8 mouse cellular contexts compared by ENCODE assay signal in genomic region chr16:35870581-35871047, GRCm38 (mm10). TPM values are rescaled to one million over a fixed set of nuclear protein-coding genes. Genes with fewer than 3 reads are reported as not detected.
DNase-seq lines count a peak whose midpoint lies in the region; ATAC-seq lines count a peak whose summit lies in the region.

No protein-coding gene starts in this region.

- H3K9ac ChIP-seq in kidney, embryonic 15.5 days = peak overlapping the region; percentile 53
- H3K9ac ChIP-seq in forebrain, embryonic 16.5 days (replicated peaks; ENCODE audit: low read depth, low read length) = peak overlapping the region; percentile 67
- peak overlapping the region; percentile 76 for H3K9ac ChIP-seq in limb, embryonic 13.5 days

- peaks cover 38% of the 10 kb centered on the region for H3K27me3 ChIP-seq in kidney, embryonic 15.5 days
- H3K27me3 ChIP-seq in forebrain, embryonic 16.5 days (replicated peaks; ENCODE audit: control insufficient read depth, insufficient read depth, low read length) = peaks cover 6% of the 10 kb centered on the region; the same call in 1 of the 2 replicates
- H3K27me3 ChIP-seq in limb, embryonic 13.5 days = peaks cover 34% of the 10 kb centered on the region

- peak overlapping the region; percentile 59 for H3K4me3 ChIP-seq in kidney, embryonic 15.5 days (replicated peaks)
- H3K4me3 ChIP-seq in forebrain, embryonic 16.5 days (replicated peaks; ENCODE audit: low read length) = peak overlapping the region; percentile 54
- H3K4me3 ChIP-seq in limb, embryonic 13.5 days = peak overlapping the region; percentile 66

- no peak for DNase-seq in kidney, postnatal 10 days
- DNase-seq in R1 (ENCODE audit: low read depth, low spot score) = peak; percentile 56
- DNase-seq in naive thymus-derived CD4-positive, alpha-beta T cell, adult 2 months (ENCODE audit: low read depth) = peak; percentile 43
- DNase-seq in spleen, postnatal 4 days (ENCODE audit: low spot score in 2 of 2) = no peak
- no peak for DNase-seq in gastrocnemius, adult 8-10 months (ENCODE audit: low spot score in 2 of 2)

- no peak overlapping the region for H3K27ac ChIP-seq in kidney, embryonic 15.5 days
- no peak overlapping the region for H3K27ac ChIP-seq in forebrain, embryonic 16.5 days (ENCODE audit: low read length)
- H3K27ac ChIP-seq in limb, embryonic 13.5 days = no peak overlapping the region

- no peak for ATAC-seq in kidney, embryonic 15.5 days (replicated peaks; ENCODE audit: low FRiP score)
- ATAC-seq in forebrain, embryonic 16.5 days = no peak
- ATAC-seq in limb, embryonic 13.5 days (ENCODE audit: low FRiP score, low read depth) = no peak

- 3% methylated on average over 12 of the region's 12 CpGs for WGBS in kidney, embryonic 15.5 days
- WGBS in forebrain, embryonic 16.5 days = 1% methylated on average over 12 of the region's 12 CpGs
- WGBS in limb, embryonic 13.5 days = 1% methylated on average over 12 of the region's 12 CpGs

- no peaks in the 10 kb centered on the region for H3K9me3 ChIP-seq in kidney, embryonic 15.5 days (replicated peaks)
- H3K9me3 ChIP-seq in forebrain, embryonic 16.5 days (ENCODE audit: control insufficient read depth, low read length) = no peaks in the 10 kb centered on the region
- H3K9me3 ChIP-seq in limb, embryonic 13.5 days = no peaks in the 10 kb centered on the region

- H3K4me2 ChIP-seq in kidney, embryonic 15.5 days = peak overlapping the region; percentile 94
- H3K4me2 ChIP-seq in forebrain, embryonic 16.5 days (ENCODE audit: low read length) = peak overlapping the region; percentile 98
- peak overlapping the region; percentile 95 for H3K4me2 ChIP-seq in limb, embryonic 13.5 days (replicated peaks)

- H3K36me3 ChIP-seq in kidney, embryonic 15.5 days = no peaks in the 10 kb centered on the region
- no peaks in the 10 kb centered on the region for H3K36me3 ChIP-seq in forebrain, embryonic 16.5 days (ENCODE audit: control insufficient read depth, insufficient read depth)
- H3K36me3 ChIP-seq in limb, embryonic 13.5 days = no peaks in the 10 kb centered on the region

- peaks cover 13% of the 10 kb centered on the region for H3K4me1 ChIP-seq in kidney, embryonic 15.5 days
- peaks cover 9% of the 10 kb centered on the region; the same call in 1 of the 2 replicates for H3K4me1 ChIP-seq in forebrain, embryonic 16.5 days (replicated peaks; ENCODE audit: control insufficient read depth, insufficient read depth, low read length)
- peaks cover 12% of the 10 kb centered on the region for H3K4me1 ChIP-seq in limb, embryonic 13.5 days

RNA-seq across cellular contexts. Expression of gene Parp14, which starts 0.7 kb away (rescaled TPM):
- polyA plus RNA-seq in kidney, embryonic 15.5 days (2015; fragmentation: Nextera tagmentation; extraction: Ambion mirVana) = 1.1 and 1.2 TPM in 2 replicates
- 0.13 and 0.20 TPM in 2 replicates for polyA plus RNA-seq in forebrain, embryonic 16.5 days (2015; fragmentation: Nextera tagmentation; extraction: Ambion mirVana)
- polyA plus RNA-seq in limb, embryonic 13.5 days (2015; fragmentation: Nextera tagmentation; extraction: Ambion mirVana) = 0.57 and 0.59 TPM in 2 replicates
- 1 to 10 TPM; 1.7 to 2.5 (median 2.3) TPM for total RNA-seq in gastrocnemius, adult 8-10 months (2022)

Comparison
In these comparisons a context has a peak if more than half of its experiments do, and no peak if none do; other contexts are left out.
1. DNase-seq: peak in R1 (single experiment) and naive thymus-derived CD4-positive, alpha-beta T cell, adult 2 months (single experiment); none in kidney, postnatal 10 days (single experiment), spleen, postnatal 4 days (0 of 2) and gastrocnemius, adult 8-10 months (0 of 2).
2. Peak in every context shown above with its lines, with median percentiles within 50 percentile points of each other: H3K4me2 ChIP-seq, H3K4me3 ChIP-seq and H3K9ac ChIP-seq.